Mouse (Mus musculus) NIH3T3 (cell line): Measurements from ENCODE around the gene Tes3-ps.

ENCODE experiments used
- DNase-seq: peaks from one replicate; pipeline ENCODE4 v3.0.0-alpha.2; 2012; ENCODE audit warnings: low read depth

The Tes3-ps gene

GRCm38 (mm10) chr13:49492376-49493368 lies at the start of gene Tes3-ps:
Gene Tes3-ps, plus strand, starts transcription at chr13:49493318.
- peak; percentile 76 for DNase-seq

- DNase-seq, result no peak
Observed at GRCm38 (mm10) chr13:49444451-49444850, 48.7 kb upstream of the Tes3-ps start.

- peak; percentile 91 for DNase-seq
Observed at GRCm38 (mm10) chr13:49449318-49449749, 43.8 kb upstream of the Tes3-ps start.

- peak; percentile 65 for DNase-seq
Observed at GRCm38 (mm10) chr13:49460276-49460675, 32.8 kb upstream of the Tes3-ps start.

- peak; percentile 60 for DNase-seq
Observed at GRCm38 (mm10) chr13:49460692-49461414, 32.3 kb upstream of the Tes3-ps start.

GRCm38 (mm10) chr13:49461458-49462132 lies 31.5 kb upstream of the Tes3-ps start:
- DNase-seq, result no peak

- DNase-seq, result no peak
Observed at GRCm38 (mm10) chr13:49462921-49463320, 30.2 kb upstream of the Tes3-ps start.

GRCm38 (mm10) chr13:49465875-49466274 lies 27.2 kb upstream of the Tes3-ps start:
- no peak for DNase-seq

GRCm38 (mm10) chr13:49466393-49467075 lies 26.6 kb upstream of the Tes3-ps start:
- DNase-seq, result peak; percentile 86

GRCm38 (mm10) chr13:49467585-49467984 lies 25.5 kb upstream of the Tes3-ps start:
- no peak for DNase-seq

GRCm38 (mm10) chr13:49469002-49469401 lies 24.1 kb upstream of the Tes3-ps start:
- no peak for DNase-seq

GRCm38 (mm10) chr13:49470319-49470718 lies 22.8 kb upstream of the Tes3-ps start:
- DNase-seq, result no peak

GRCm38 (mm10) chr13:49470806-49471205 lies 22.3 kb upstream of the Tes3-ps start:
- no peak for DNase-seq

- DNase-seq, result no peak
Observed at GRCm38 (mm10) chr13:49471981-49472675, 21.0 kb upstream of the Tes3-ps start.

GRCm38 (mm10) chr13:49472676-49473005 lies 20.5 kb upstream of the Tes3-ps start:
- no peak for DNase-seq

GRCm38 (mm10) chr13:49477887-49478286 lies 15.2 kb upstream of the Tes3-ps start:
- DNase-seq, result no peak

GRCm38 (mm10) chr13:49478851-49479374 lies 14.2 kb upstream of the Tes3-ps start:
- no peak for DNase-seq

GRCm38 (mm10) chr13:49479399-49479798 lies 13.7 kb upstream of the Tes3-ps start:
- no peak for DNase-seq

- DNase-seq, result peak; percentile 92
Observed at GRCm38 (mm10) chr13:49480057-49480456, 13.1 kb upstream of the Tes3-ps start.

GRCm38 (mm10) chr13:49480551-49480950 lies 12.6 kb upstream of the Tes3-ps start:
- peak; percentile 41 for DNase-seq

GRCm38 (mm10) chr13:49485388-49485787 lies 7.7 kb upstream of the Tes3-ps start:
- peak; percentile 57 for DNase-seq
